Mouse (Mus musculus) 3134 (cell line): ENCODE data around the gene Gm20792.
"Not testable (repeated sequence)": the region's sequence is repeated elsewhere in the genome, so short reads cannot be mapped to it uniquely, and the experiment has no call there.

Experiments used
- DNase-seq: peaks from one replicate; pipeline ENCODE4 v3.0.0-alpha.2; 2011; ENCODE audit warnings: low spot score; ENCODE audit not compliant: insufficient read length; ENCODE audit errors: extremely low read depth

The Gm20792 gene

DNA sequence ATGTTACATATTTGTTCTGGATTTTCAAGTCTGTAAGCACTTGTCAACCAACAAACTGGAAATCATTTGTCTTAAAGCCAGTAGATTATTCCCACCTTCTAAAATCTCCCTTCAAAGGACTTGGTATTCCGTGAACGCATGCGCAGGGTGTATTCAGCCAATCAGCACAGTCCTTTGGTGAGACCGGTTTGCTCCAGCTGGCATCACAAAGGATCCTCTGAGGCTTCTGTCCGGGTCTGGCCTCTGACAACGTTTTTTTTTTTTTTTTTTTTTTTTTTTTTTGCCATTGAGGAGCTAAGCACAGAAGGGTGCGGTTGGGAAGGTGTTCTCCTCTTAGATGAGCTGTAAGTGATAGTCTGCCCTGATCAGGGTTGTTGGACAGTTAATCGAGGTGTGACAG is at the start of gene Gm20792:
TSS of gene Gm20792 (plus strand) at position 301 of the 400 bp plus-strand sequence.
- DNase-seq: not testable (repeated sequence)
